Mouse (Mus musculus): Measurements from ENCODE around the gene Zfp365.

The Zfp365 gene

GRCm38 (mm10) chr10:67841596-67841995 lies 70.9 kb downstream of the Zfp365 start:
- DNase-seq (ENCODE audit: low read depth), result no peak

- no peak for DNase-seq (ENCODE audit: low read depth)
Observed at GRCm38 (mm10) chr10:67840735-67841134, 71.7 kb downstream of the Zfp365 start.

- no peak for DNase-seq (ENCODE audit: low read depth)
Observed at GRCm38 (mm10) chr10:67839156-67839555, 73.3 kb downstream of the Zfp365 start.

- DNase-seq (ENCODE audit: low read depth), result no peak
Observed at GRCm38 (mm10) chr10:67836426-67836825, 76.0 kb downstream of the Zfp365 start.

All from naive thymus-derived CD4-positive, alpha-beta T cell, adult 2 months (primary cell).